Mouse (Mus musculus) neutrophil, adult 5-6 weeks (primary cell): Measurements from ENCODE around the gene Igdcc4. TPM values are rescaled to one million over a fixed set of nuclear protein-coding genes. Genes with fewer than 3 reads are reported as not detected.
A peak's percentile ranks its signal among the peaks of the same experiment; 100 is the strongest.

Source experiments
- ATAC-seq: fragments of 151-379, 151-347 bp; 2 replicates; pipeline ENCODE4 v1.8.0; 2017; ENCODE audit warnings: mild to moderate bottlenecking, moderate TSS enrichment; ENCODE audit not compliant: insufficient number of reproducible peaks, poor library complexity, low FRiP score, severe bottlenecking; ENCODE audit errors: extremely low read depth
- total RNA-seq: library from RNA; stranded (forward); fragments of 200-1000 nt; gene quantifications from 2 replicates; pipeline ENCODE4 v1.2.3, GENCODE M21; 2017

The Igdcc4 gene
- total RNA-seq, 1 experiment from 2014 or later: not detected

DNA sequence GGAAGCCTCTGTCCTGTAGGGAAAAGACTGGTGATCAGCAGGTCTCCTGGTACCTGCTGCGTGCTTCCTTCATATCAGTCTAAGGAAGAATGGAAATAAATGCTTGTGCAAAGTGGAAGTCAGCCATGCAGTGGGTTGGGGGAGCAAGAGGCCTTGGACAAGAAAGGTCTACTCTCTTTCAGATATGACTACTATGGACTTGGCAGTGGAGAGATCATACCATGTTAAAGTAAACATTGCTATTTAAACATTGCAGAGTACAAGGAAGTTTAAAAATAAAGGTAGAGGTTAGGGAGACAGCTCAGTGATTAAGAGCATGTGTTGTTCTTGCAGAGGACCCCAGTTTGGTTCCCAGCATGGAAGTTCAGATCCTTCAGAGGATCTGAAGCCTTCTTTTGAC lies 6.6 kb downstream of the Igdcc4 start:
- no peak for ATAC-seq

DNA sequence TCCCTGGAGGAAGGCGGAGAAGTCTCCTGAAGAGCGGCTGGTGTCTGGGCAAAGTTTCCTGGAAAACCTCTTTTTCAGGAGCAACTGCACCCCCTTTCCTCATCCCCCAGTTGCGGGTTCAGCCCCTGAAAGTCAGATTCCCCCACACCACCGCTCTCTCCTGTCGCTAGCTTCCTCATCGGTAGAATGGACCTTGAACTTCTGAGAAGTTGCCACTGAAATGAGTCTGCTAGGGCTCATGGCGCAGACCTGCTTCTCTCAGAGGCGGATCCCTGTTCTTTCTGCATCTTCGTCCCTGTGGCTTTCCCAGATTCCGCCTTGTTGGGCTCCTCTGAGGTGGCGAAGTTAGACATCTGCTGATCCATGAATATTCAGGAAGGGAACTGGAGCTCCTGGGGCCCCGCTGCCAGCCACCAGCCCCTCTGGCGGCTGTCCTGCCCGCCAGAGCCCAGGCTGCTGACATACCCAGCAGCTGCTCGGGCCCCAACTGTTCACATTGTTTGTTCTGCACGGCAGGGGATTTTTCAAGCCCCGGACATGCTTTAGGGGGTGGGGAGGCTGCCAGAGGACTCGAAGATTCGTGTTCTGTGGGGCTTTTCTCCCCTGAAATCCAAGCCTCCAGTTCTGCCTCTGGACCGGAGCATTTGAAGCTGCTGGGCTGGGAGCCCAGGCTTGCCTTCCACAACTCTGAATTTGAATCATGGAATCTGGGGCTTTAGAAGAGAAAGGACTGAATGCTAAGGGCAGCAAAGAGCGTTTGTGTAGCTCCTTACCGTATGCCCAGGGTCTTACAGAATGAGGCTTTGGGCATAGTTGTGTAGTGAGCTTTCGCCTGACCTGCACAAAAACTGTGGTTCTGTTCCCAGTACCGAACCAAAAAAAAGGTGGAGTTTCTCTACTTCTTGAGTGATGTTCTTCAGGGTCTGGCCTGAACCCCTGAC lies 8.1 kb downstream of the Igdcc4 start:
- no peak for ATAC-seq

DNA sequence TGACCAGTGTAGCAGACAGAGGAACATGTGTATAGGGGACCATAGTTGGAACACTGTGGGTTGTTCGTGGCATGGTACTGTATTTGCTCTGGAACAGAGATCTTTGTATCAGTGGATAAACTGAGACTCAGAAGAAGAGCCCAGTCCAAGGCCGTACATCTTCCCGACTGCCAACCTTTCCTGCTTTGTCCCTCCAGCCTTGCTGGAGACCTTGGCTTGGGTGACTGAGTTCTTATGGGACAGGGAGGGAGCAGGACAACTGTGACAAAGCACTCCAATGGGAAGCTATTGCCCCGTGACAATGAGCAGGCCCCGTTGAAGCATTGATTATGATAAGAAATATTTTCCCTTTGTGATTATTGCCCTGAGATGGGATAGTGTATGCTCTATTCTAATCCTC lies 10.4 kb downstream of the Igdcc4 start:
- no peak for ATAC-seq

DNA sequence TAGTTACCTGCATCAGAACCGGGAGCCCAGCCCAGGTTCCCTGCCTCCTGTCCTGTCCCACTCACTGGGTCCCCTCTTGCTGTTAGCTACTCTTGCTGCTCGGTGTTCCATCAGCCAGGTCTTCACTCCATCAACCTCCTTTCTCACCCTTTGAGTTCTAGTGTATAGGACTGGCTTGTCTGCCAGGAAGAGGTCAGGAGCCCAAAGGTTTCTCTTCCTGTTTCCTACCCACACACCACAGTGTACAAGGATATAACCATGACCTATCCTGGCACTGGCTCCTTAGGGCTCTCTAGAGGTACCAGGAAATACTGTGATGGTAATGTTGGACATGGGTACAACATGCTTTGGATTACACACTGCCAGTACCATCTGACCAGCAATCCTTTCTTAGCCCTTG lies 12.4 kb downstream of the Igdcc4 start:
- no peak for ATAC-seq

DNA sequence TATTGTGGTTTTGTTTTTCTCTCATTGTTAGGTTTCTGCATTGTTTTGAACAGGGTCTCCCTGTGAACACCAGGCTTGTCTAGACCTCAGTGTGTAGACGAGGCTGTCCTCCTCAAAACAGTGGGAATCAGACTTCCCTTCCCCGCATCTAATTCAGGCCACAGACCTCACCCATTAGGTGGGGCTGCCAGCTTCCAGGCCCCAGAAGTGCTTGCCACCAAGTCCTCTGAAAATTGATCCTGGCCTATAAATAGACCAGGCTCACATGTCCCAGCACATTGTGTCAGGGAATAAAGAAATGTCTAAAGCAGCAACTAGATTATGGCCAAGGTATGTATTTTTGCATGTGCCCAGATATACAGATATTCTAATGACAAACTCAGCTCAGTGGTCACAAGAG lies 14.6 kb downstream of the Igdcc4 start:
- ATAC-seq: no peak

DNA sequence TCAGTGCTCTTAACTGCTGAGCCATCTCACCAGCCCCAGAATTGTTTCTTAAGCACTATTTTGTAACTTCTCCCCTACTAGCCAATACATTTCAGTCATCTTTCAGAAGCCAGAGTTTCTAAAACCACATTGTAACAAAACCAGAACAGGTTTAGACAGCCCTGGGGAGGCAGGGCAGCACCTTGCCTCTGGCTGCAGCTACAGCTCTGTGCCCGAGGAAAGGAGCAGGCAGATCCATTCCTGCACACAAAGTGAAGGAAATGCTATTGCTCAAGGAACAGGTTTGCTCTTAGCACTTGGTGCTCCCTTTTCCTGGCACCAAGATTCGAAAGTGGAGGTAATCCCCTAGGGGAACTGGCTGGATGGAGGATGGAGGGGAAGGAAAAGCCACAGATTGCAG lies 16.2 kb downstream of the Igdcc4 start:
- no peak for ATAC-seq

DNA sequence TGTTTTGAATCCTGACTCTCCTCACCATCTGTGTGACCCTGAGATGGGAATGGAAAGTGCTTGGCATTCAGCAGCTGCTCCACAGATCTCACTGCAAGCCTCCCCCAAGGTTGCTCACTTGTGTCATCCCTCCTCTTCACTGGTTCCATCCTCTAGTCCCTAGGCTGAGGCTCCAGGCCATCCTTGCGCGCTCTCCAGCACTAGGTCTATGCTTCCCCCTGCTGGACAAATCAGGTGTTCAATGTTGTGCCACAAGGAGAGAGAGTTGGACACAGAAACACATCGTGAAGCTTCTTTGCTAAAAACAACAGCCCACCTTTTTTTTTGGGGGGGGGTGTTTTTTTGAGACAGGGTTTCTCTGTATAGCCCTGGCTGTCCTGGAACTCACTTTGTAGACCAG lies 19.6 kb downstream of the Igdcc4 start:
- ATAC-seq: no peak

DNA sequence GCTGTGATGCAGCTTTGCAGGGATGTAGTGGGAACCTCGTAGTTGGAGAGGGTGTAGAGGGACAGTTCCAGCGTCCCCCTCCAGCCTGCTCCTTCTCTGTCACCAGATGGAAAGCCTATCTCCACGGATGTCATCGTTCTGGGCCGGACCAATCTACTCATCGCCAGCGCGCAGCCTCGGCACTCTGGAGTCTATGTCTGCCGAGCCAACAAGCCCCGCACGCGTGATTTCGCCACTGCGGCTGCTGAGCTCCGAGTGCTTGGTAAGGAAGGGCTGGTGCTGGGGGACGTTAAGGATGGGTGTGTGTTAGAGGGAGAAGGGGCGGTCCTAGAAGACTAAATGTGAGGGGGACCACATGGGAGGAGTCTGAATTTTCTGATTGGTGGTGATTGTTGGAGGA lies 21.3 kb downstream of the Igdcc4 start:
- no peak for ATAC-seq

DNA sequence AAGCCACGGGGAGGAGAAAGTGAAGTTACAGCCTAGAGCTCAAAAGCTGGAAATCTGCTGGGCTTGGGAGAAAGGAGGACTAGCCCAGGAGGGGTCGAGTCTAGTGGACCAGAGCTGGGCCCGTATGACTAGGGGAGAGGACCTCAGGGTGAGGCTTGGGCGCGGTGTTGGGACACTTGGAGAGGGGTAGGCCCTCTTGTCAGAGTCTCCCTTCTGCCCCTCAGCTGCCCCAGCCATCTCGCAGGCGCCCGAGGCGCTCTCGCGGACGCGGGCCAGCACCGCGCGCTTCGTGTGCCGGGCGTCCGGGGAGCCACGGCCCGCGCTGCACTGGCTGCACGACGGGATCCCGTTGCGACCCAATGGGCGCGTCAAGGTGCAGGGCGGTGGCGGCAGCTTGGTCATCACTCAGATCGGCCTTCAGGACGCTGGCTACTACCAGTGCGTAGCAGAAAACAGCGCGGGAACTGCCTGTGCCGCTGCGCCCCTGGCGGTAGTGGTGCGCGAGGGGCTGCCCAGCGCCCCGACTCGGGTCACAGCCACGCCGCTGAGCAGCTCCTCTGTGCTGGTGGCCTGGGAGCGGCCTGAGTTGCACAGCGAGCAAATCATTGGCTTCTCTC lies 22.4 kb downstream of the Igdcc4 start:
- ATAC-seq: no peak

DNA sequence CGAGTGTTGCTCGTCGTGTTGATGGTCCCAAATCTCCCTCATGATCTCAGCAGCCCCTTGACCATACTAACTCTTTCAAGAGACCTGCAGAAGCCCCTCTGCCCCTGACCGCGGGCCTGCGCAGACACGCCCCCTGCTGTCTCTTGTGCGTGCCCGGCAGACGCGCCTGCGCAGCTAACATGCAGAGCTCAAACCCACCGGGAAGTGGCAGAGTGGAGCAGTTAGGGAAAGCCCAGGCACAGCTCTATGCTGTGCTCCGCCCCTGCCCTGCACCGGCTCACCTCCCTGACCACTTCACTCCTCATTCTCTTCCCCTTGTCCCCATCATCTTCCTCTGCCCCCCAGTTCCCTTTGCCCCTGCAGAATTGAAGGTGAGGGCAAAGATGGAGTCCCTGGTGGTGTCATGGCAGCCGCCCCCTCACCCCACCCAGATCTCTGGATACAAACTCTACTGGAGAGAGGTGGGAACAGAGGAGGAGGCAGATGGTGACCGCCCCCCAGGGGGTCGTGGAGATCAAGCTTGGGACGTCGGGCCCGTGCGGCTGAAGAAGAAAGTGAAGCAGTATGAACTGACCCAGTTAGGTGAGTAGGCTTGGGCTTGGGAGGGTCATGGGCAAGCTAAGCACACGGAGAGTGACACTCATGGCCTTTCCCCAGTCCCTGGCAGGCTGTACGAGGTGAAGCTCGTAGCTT lies 27.0 kb downstream of the Igdcc4 start:
- no peak for ATAC-seq

DNA sequence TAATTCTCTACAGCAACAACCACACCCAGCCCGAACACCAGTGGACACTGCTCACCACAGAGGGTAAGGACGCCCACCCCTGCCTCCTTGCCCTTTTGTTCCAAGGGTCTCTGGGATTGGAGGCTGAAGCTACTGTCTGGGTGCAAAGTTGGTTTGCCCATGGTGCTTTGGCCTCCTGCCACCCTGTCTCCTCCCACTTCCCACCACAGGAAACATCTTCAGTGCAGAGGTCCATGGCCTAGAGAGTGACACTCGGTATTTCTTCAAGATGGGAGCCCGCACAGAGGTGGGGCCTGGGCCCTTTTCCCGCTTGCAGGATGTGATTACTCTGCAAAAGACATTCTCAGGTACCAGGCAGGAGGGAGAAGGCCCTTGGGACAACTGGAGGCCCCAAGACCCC lies 30.4 kb downstream of the Igdcc4 start:
- ATAC-seq: no peak

DNA sequence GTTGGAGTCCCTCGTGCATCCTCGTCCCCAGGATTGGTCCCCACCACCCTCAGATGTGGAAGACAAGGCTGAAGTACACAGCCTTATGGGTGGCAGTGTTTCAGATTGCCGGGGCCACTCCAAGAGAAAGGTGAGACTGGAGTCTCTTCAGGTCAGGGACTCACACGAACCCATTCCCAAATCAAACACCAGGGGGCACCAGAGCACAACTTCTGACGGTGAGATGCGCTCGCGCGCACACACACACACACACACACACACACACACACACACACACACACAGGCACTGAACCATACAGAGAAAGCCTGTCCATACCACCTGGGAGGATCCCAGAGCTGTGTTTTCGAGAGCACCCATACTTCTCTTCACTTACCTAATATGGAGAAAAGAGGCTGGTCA lies 32.5 kb downstream of the Igdcc4 start:
- peak; percentile 40 for ATAC-seq

DNA sequence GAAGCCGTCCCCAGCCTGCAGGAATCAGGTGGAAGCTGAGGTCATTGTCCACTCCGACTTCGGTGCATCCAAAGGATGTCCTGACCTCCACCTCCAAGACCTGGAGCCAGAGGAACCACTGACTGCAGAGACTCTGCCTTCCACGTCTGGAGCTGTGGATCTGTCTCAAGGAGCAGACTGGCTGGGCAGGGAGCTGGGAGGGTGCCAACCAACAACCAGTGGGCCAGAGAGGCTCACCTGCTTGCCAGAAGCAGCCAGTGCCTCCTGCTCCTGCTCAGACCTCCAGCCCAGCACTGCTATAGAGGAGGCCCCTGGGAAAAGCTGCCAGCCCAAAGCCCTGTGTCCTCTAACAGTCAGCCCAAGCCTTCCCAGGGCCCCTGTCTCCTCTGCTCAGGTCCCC lies 33.8 kb downstream of the Igdcc4 start:
- no peak for ATAC-seq

DNA sequence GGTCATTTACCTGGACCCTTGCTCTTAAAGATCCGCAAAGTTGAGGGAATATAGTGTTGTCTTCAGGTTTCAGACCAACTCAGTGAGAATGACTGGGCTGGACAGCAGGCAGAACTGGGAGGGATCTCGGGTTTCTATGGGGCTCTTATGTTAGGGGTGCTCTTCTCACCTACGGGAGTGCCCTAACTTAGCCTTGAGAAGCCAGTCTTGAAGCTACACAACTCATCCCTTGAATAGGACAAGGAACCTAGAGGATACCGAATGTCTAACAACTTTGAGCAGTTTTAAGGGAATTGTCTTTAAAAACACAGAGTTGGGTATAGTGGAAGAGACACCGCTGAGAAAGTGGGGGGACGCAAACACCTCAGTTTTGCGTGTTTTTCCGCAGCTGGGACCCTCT lies 39.2 kb downstream of the Igdcc4 start:
- ATAC-seq: no peak

DNA sequence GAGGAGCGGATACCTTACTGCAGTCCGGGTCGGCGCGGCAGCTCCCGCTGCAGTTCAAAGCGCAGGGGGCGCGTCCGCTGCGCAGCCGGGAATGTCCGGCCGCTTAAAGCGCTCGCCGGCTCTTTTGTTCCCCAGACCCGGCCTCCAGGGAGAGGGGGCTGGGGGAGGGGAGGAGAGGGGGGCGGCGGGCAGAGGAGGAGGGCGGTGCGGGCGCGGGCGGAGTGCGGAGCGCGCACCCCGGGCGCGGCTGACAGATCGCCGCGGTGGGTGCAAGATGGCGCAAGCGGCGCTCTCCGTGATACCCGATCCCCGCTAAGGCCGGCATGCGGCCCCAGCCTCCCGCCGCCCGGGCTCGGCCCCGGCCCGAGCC lies 39.6 kb downstream of the Igdcc4 start, which contains the start of gene Igdcc3:
Igdcc3 (plus strand) TSS at position 254 of the 370 bp plus-strand sequence.
- no peak for ATAC-seq

DNA sequence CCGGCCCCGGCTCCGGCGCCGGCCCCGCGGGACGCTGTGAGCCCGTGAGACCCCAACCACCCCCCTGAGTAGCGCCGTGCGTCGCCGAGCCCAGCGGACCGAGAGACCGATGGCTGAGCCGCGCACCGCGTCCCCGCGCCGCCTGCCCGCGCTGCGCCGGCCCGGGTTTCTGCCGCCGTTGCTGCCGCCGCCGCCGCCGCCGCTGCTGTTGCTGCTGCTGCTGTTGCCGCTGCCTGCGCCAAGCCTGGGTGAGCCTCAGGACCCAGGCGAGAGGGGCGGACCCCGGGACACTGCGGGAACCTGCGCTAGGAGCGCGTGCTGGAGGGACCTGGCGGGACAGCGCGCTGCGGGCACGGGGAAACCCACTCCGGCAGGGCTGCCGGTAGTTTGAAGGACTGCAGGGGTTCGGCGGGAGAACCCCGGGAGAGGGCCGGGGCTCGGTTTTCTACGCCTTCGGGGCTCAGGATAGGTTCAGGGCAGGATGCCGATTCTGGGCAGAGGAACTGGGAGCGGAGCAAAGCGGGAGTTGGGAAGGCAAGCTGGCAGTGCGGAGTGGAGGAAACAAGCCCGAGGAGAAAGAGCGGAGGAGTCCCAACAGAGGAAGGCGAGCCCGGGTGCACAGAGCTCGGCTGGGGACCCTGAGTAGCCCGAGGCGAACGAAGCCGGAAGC lies 40.2 kb downstream of the Igdcc4 start:
- no peak for ATAC-seq

DNA sequence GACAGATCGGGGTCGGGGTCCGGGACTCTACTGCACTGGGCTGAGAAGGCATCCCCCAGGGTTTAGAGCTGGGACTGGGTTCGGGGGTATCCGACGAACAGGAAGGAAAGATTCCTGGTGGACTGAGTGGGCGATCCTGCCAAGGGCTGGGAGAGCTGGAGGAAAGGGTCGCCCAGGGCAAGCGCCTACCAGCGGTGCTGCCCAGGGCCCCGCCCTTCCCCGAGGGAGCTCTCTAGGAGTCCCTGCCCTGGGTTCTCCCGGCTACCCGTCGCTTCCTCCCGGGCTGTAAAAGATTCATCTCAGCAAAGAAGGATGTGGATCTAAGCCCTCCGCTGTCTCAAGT lies 40.7 kb downstream of the Igdcc4 start:
- ATAC-seq: no peak

DNA sequence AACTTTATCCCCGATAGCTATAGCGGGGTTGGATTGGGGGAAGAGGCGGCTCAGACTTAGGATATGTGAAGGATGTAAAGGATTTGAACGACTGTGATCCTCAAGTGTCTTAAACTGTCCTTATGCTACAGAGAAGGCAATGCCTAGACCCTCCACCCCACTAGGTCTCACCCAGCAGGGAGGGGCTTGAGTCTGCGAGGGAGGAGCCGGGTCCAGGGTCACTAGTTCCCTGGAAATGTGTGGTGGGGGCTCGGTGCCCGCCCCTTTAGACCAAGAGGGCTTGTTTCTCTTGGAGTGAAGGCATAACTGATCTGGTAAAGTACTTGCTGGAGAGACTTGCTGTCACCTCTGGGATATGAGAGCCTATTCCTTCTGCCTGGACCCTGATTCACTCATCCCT lies 41.1 kb downstream of the Igdcc4 start:
- ATAC-seq: no peak

DNA sequence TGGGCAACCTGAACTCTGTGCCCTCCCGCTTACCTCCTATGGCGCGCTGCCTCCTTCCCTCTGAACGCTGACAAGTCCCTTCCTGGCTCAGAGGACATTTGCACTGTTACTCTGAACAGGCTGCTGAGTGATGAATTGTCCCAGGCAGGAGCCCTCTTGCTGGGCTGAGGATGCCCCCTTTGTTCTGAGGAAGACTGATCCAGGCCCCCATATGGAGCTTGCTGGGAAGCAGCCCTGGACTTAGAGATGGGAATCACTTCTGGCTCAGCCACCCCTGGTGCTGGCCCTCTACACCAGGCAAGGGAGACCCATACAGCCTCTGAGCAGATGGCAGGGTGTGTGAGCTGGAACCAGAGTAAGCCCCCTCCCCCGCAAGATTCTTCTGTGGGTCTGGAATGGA lies 44.7 kb downstream of the Igdcc4 start:
- ATAC-seq: no peak

DNA sequence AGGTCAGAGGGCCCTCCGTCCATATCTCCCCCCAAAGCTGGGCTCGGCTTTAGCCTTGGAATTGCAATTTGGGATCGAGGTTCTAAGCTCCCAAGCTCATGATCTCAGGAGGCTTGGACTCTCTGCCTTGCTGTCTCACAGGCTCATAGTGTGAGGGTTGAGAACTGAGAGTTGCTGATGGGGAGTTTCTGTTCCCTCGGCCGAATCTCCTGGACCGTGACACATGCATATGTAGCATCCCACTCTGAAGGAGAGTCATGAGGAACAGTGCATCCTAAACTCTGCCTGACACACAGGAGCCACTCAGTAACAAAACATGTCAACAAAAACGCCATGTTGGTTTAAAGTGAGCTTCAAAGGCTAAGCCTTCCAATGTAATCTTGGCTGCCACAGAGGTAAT lies 47.2 kb downstream of the Igdcc4 start:
- ATAC-seq: no peak
